10 mouse cellular contexts compared by ENCODE assay signal in genomic region chr2:32653764-32654163, GRCm38 (mm10). TPM values are rescaled to one million over a fixed set of nuclear protein-coding genes. Genes with fewer than 3 reads are reported as not detected.
DNase-seq lines count a peak whose midpoint lies in the region; ATAC-seq lines count a peak whose summit lies in the region.
"Had no signal": no experiment of that assay in that cellular context is flagged by ENCODE, and none has a peak within 500 bp of the region (broad histone marks: within the 10 kb centered on the region; RNA-seq: fewer than 3 reads in every experiment).

No protein-coding gene starts in this region.

- WGBS in kidney, embryonic 15.5 days: 25% methylated on average over 7 of the region's 7 CpGs
- WGBS in limb, embryonic 13.5 days: 12% methylated on average over 7 of the region's 7 CpGs

- H3K4me3 ChIP-seq in kidney, embryonic 15.5 days (replicated peaks): no peak overlapping the region
- no peak overlapping the region for H3K4me3 ChIP-seq in limb, embryonic 13.5 days
- H3K4me3 ChIP-seq: forebrain, embryonic 12.5 days had no signal

- no peaks in the 10 kb centered on the region for H3K9me3 ChIP-seq in kidney, embryonic 15.5 days (replicated peaks)
- no peaks in the 10 kb centered on the region for H3K9me3 ChIP-seq in limb, embryonic 13.5 days
- H3K9me3 ChIP-seq: forebrain, embryonic 12.5 days had no signal

- H3K9ac ChIP-seq in kidney, embryonic 15.5 days: no peak overlapping the region
- H3K9ac ChIP-seq in limb, embryonic 13.5 days: no peak overlapping the region
- H3K9ac ChIP-seq: forebrain, embryonic 12.5 days; hindbrain, embryonic 14.5 days had no signal

- peaks cover 32% of the 10 kb centered on the region for H3K4me1 ChIP-seq in kidney, embryonic 15.5 days
- H3K4me1 ChIP-seq in limb, embryonic 13.5 days: peaks cover 30% of the 10 kb centered on the region

- no peaks in the 10 kb centered on the region for H3K36me3 ChIP-seq in kidney, embryonic 15.5 days
- H3K36me3 ChIP-seq in limb, embryonic 13.5 days: no peaks in the 10 kb centered on the region
- H3K36me3 ChIP-seq: forebrain, embryonic 12.5 days had no signal

- peak overlapping the region; percentile 88 for H3K27ac ChIP-seq in kidney, embryonic 15.5 days
- H3K27ac ChIP-seq in limb, embryonic 13.5 days: peak overlapping the region; percentile 33; the same call in 1 of the 2 replicates
- H3K27ac ChIP-seq: forebrain, embryonic 12.5 days had no signal

- H3K4me2 ChIP-seq in kidney, embryonic 15.5 days: peak overlapping the region; percentile 2; the same call in 1 of the 2 replicates
- H3K4me2 ChIP-seq in limb, embryonic 13.5 days (replicated peaks): no peak overlapping the region
- H3K4me2 ChIP-seq: forebrain, embryonic 12.5 days; hindbrain, embryonic 14.5 days had no signal

- H3K27me3 ChIP-seq in kidney, embryonic 15.5 days: no peaks in the 10 kb centered on the region
- H3K27me3 ChIP-seq in limb, embryonic 13.5 days: no peaks in the 10 kb centered on the region
- H3K27me3 ChIP-seq: forebrain, embryonic 12.5 days had no signal

- ATAC-seq in kidney, embryonic 15.5 days (replicated peaks; ENCODE audit: low FRiP score): no peak; the same call in 1 of the 2 replicates
- no peak for ATAC-seq in limb, embryonic 13.5 days (ENCODE audit: low FRiP score, low read depth)

- DNase-seq in kidney, postnatal 10 days: no peak
- DNase-seq in ES-CJ7 (ENCODE audit: low read depth, low spot score): peak; percentile 38
- DNase-seq in embryo, embryonic 9.5 days (ENCODE audit: extremely low spot score): peak; percentile 45
- DNase-seq in cerebellum, postnatal 10 days: no peak
- DNase-seq in right cerebral cortex, postnatal 10 days (ENCODE audit: low spot score in 2 of 2): no peak
- DNase-seq in cerebellum, postnatal 36 days: no peak

RNA-seq across cellular contexts. Expression of gene Eng, which starts 7.4 kb away (rescaled TPM):
- polyA plus RNA-seq in kidney, embryonic 15.5 days (2015; fragmentation: Nextera tagmentation; extraction: Ambion mirVana): 71.9 and 82.1 TPM in 2 replicates
- 43.5 and 45.6 TPM in 2 replicates for polyA plus RNA-seq in limb, embryonic 13.5 days (2015; fragmentation: Nextera tagmentation; extraction: Ambion mirVana)

RNA-seq across cellular contexts. Expression of gene Ak1, which starts 32.2 kb away (rescaled TPM):
- 32.6 and 34.4 TPM in 2 replicates for polyA plus RNA-seq in kidney, embryonic 15.5 days (2015; fragmentation: Nextera tagmentation; extraction: Ambion mirVana)
- polyA plus RNA-seq in limb, embryonic 13.5 days (2015; fragmentation: Nextera tagmentation; extraction: Ambion mirVana): 42.0 and 49.8 TPM in 2 replicates

RNA-seq across cellular contexts. Expression of gene Fpgs, which starts 50.2 kb away (rescaled TPM):
- 33.7 and 40.3 TPM in 2 replicates for polyA plus RNA-seq in kidney, embryonic 15.5 days (2015; fragmentation: Nextera tagmentation; extraction: Ambion mirVana)
- polyA plus RNA-seq in limb, embryonic 13.5 days (2015; fragmentation: Nextera tagmentation; extraction: Ambion mirVana): 34.3 and 35.4 TPM in 2 replicates

RNA-seq across cellular contexts. Expression of gene St6galnac6, which starts 54.3 kb away (rescaled TPM):
- 17.0 and 17.6 TPM in 2 replicates for polyA plus RNA-seq in kidney, embryonic 15.5 days (2015; fragmentation: Nextera tagmentation; extraction: Ambion mirVana)
- polyA plus RNA-seq in limb, embryonic 13.5 days (2015; fragmentation: Nextera tagmentation; extraction: Ambion mirVana): 29.5 and 29.7 TPM in 2 replicates

RNA-seq across cellular contexts. Expression of gene Cdk9, which starts 59.1 kb away (rescaled TPM):
- 108 and 118 TPM in 2 replicates for polyA plus RNA-seq in kidney, embryonic 15.5 days (2015; fragmentation: Nextera tagmentation; extraction: Ambion mirVana)
- polyA plus RNA-seq in limb, embryonic 13.5 days (2015; fragmentation: Nextera tagmentation; extraction: Ambion mirVana): 106 and 112 TPM in 2 replicates

Comparison
In these comparisons a context has a peak if more than half of its experiments do, and no peak if none do; other contexts are left out.
1. DNase-seq: peak in ES-CJ7 (single experiment) and embryo, embryonic 9.5 days (single experiment); none in kidney, postnatal 10 days (single experiment), cerebellum, postnatal 10 days (0 of 2), right cerebral cortex, postnatal 10 days (0 of 2) and cerebellum, postnatal 36 days (0 of 2).